Mouse (Mus musculus) stomach, postnatal 0 days (tissue): ENCODE data around the gene Lsmem1. TPM values are rescaled to one million over a fixed set of nuclear protein-coding genes. Genes with fewer than 3 reads are reported as not detected.
A peak's percentile ranks its signal among the peaks of the same experiment; 100 is the strongest.

Experiments used
- ATAC-seq: fragments of 200-750 bp; cut with Nextera tagmentation; 2 replicates; pipeline ENCODE4 v1.8.0; 2017; ENCODE audit not compliant: low FRiP score, low TSS enrichment
- DNase-seq: peaks from one replicate; pipeline ENCODE4 v3.0.0-alpha.2; 2016; ENCODE audit warnings: low spot score
- H3K27ac ChIP-seq: fragments of 300-500 bp; sonication (generic); replicated peaks from 2 replicates; pipeline ENCODE4 v1.5.1; 2014; ENCODE audit warnings: mild to moderate bottlenecking, control low read depth
- H3K27me3 ChIP-seq: fragments of 300-500 bp; sonication (generic); 2 replicates; pipeline ENCODE4 v1.6.1; 2014; ENCODE audit warnings: low read length; ENCODE audit not compliant: control insufficient read depth, insufficient read depth
- H3K36me3 ChIP-seq: fragments of 300-500 bp; sonication (generic); 2 replicates; pipeline ENCODE4 v1.6.1; 2014; ENCODE audit warnings: low read length, mixed read lengths; ENCODE audit not compliant: control insufficient read depth, insufficient read depth
- H3K4me1 ChIP-seq: fragments of 300-500 bp; sonication (generic); replicated peaks from 2 replicates; pipeline ENCODE4 v1.6.1; 2014; ENCODE audit warnings: antibody characterized with exemption; ENCODE audit not compliant: control insufficient read depth, insufficient read depth
- H3K4me2 ChIP-seq: fragments of 300-500 bp; sonication (generic); replicated peaks from 2 replicates; pipeline ENCODE4 v1.6.1; 2014; ENCODE audit warnings: low read depth, mild to moderate bottlenecking, control low read depth, moderate library complexity
- H3K4me3 ChIP-seq: fragments of 300-500 bp; sonication (generic); 2 replicates; pipeline ENCODE4 v1.5.1; 2014; ENCODE audit warnings: low read depth, low read length, control low read depth
- H3K9ac ChIP-seq: fragments of 300-500 bp; sonication (generic); 2 replicates; pipeline ENCODE4 v1.6.1; 2014; ENCODE audit warnings: mild to moderate bottlenecking, low read length, control low read depth, mixed read lengths
- H3K9me3 ChIP-seq: fragments of 300-500 bp; sonication (generic); 2 replicates; pipeline ENCODE4 v1.6.1; 2016; ENCODE audit warnings: low read length; ENCODE audit not compliant: control insufficient read depth
- CTCF ChIP-seq: IDR thresholded peaks from 2 replicates; pipeline ENCODE4 v1.5.1; 2016; ENCODE audit warnings: antibody characterized with exemption, low read depth, mild to moderate bottlenecking, moderate library complexity
- EP300 ChIP-seq: optimal IDR thresholded peaks from 2 replicates; pipeline ENCODE3; 2016; ENCODE audit warnings: antibody characterized with exemption
- WGBS: fragments of 180-500 bp; shearing (Covaris S2); extraction: QIAGEN DNeasy Blood & Tissue Kit; methylation state at CpG from one replicate; pipeline ENCODE4 v1.1.7; 2014; 5-methylcytosine and 5-hydroxymethylcytosine counted together
- polyA plus RNA-seq: library from polyadenylated mRNA; unstranded; fragments of >200 nt; fragmentation: Nextera tagmentation; extraction: Ambion mirVana; gene quantifications from 2 replicates; pipeline ENCODE4 v1.2.1, GENCODE M21; 2015

Lsmem1 gene
- polyA plus RNA-seq, 1 experiment from 2014 or later, result not detected

GRCm38 (mm10) chr12:40147319-40147718 lies 52.0 kb downstream of the Lsmem1 start:
- 50% methylated on average over 4 of the region's 4 CpGs for WGBS
- DNase-seq, result no peak

GRCm38 (mm10) chr12:40146510-40146909 lies 52.8 kb downstream of the Lsmem1 start:
- no peak overlapping the region for H3K4me3 ChIP-seq
- H3K27ac ChIP-seq, result no peak overlapping the region
- H3K9ac ChIP-seq, result no peak overlapping the region
- ATAC-seq, result no peak
- H3K36me3 ChIP-seq, result no peaks in the 10 kb centered on the region
- no peak overlapping the region for H3K4me2 ChIP-seq
- no peaks in the 10 kb centered on the region for H3K9me3 ChIP-seq
- TF ChIP-seq EP300, result no peak
- no peak for TF ChIP-seq CTCF
- 75% methylated on average over 5 of the region's 5 CpGs for WGBS
- no peak for DNase-seq
- no peaks in the 10 kb centered on the region for H3K4me1 ChIP-seq
- no peaks in the 10 kb centered on the region for H3K27me3 ChIP-seq

More at GRCm38 (mm10) chr12:40147319-40147718, 52.0 kb downstream of the Lsmem1 start:
- Histone ChIP-seq H3K9ac (no peak overlapping the region), H3K27me3 (no peaks in the 10 kb centered on the region), H3K36me3 (no peaks in the 10 kb centered on the region), H3K27ac (no peak overlapping the region), H3K4me2 (no peak overlapping the region), H3K9me3 (no peaks in the 10 kb centered on the region), H3K4me1 (no peaks in the 10 kb centered on the region), H3K4me3 (no peak overlapping the region)
- no peak for ATAC-seq
- TF ChIP-seq CTCF (no peak), EP300 (no peak)

GRCm38 (mm10) chr12:40140706-40141105 lies 58.6 kb downstream of the Lsmem1 start:
- 60% methylated on average over 5 of the region's 5 CpGs for WGBS
- Histone ChIP-seq H3K27me3 (no peaks in the 10 kb centered on the region), H3K4me3 (no peak overlapping the region), H3K27ac (no peak overlapping the region), H3K9me3 (no peaks in the 10 kb centered on the region), H3K4me1 (no peaks in the 10 kb centered on the region), H3K9ac (no peak overlapping the region), H3K4me2 (no peak overlapping the region), H3K36me3 (no peaks in the 10 kb centered on the region)
- ATAC-seq, result no peak
- TF ChIP-seq CTCF (no peak), EP300 (no peak)
- DNase-seq, result no peak

GRCm38 (mm10) chr12:40139484-40140245 lies 59.6 kb downstream of the Lsmem1 start:
- 80% methylated on average over 8 of the region's 8 CpGs for WGBS

GRCm38 (mm10) chr12:40134529-40134928 lies 64.8 kb downstream of the Lsmem1 start:
- WGBS, result 54% methylated on average over 11 of the region's 11 CpGs
- ATAC-seq (no peak), DNase-seq (no peak)
- Histone ChIP-seq H3K9me3 (no peaks in the 10 kb centered on the region), H3K27ac (no peak overlapping the region), H3K4me1 (peaks cover 7% of the 10 kb centered on the region), H3K4me2 (peak overlapping the region; percentile 65), H3K27me3 (no peaks in the 10 kb centered on the region), H3K9ac (no peak overlapping the region), H3K36me3 (no peaks in the 10 kb centered on the region), H3K4me3 (peak overlapping the region; percentile 40; the same call in 1 of the 2 replicates)
- TF ChIP-seq EP300 (no peak), CTCF (no peak)

More at GRCm38 (mm10) chr12:40139484-40140245, 59.6 kb downstream of the Lsmem1 start:
- TF ChIP-seq EP300, result no peak
- TF ChIP-seq CTCF, result no peak
- Histone ChIP-seq H3K4me1 (no peaks in the 10 kb centered on the region), H3K9me3 (no peaks in the 10 kb centered on the region), H3K9ac (no peak overlapping the region), H3K4me3 (no peak overlapping the region), H3K27ac (no peak overlapping the region), H3K27me3 (no peaks in the 10 kb centered on the region), H3K4me2 (no peak overlapping the region), H3K36me3 (no peaks in the 10 kb centered on the region)
- no peak for DNase-seq
- no peak for ATAC-seq

GRCm38 (mm10) chr12:40133573-40134271 lies 65.6 kb downstream of the Lsmem1 start, which contains the start of gene Scin:
Gene Scin, minus strand, starts transcription at chr12:40134228.
- H3K9ac ChIP-seq, result no peak within 1 kb of the TSS
- H3K4me3 ChIP-seq, result peak within 1 kb of the TSS; percentile 40
- H3K4me1 ChIP-seq, result peaks cover 7% of the 10 kb centered on the region
- H3K4me2 ChIP-seq, result peak within 1 kb of the TSS; percentile 65
- TF ChIP-seq CTCF (no peak), EP300 (no peak)
- H3K27ac ChIP-seq, result no peak within 1 kb of the TSS
- H3K27me3 ChIP-seq, result no peaks in the 10 kb centered on the region
- no peaks in the 10 kb centered on the region for H3K36me3 ChIP-seq
- ATAC-seq (no peak), DNase-seq (peak; percentile 31)
- 2% methylated on average over 39 of the region's 39 CpGs for WGBS
- no peaks in the 10 kb centered on the region for H3K9me3 ChIP-seq
